Mouse (Mus musculus) regulatory T cell (primary cell): ENCODE data around the gene Klhdc9.

Experiments
- in situ Hi-C: fragments of 300-600 bp; cut with MboI, MseI; formaldehyde crosslinking; loops from one replicate; pipeline ENCODE4 v1.15.1; 2025; ENCODE audit warnings: high pct_unique_total_duplicates

Klhdc9 gene

DNA sequence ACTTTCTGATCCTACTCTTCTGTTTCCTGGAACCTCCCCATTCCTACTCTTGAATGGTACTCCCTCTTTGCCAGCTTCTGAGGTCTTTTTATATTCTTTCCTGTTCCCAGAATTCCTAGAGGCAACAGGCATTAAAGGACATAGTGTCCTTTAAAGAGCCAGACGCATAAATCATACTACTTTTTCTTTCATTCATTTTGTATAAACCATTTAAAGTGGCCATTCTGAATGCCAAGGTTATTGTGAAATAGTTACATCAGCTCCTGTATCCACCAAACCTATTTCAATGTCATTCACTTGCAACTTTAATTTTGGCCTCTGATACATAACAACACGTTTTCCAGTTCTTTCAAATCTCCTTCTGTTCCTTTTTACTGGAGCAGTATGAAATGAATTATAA is 51.3 kb downstream of the Klhdc9 start:
- in situ Hi-C loops: no loop called here
